Mouse (Mus musculus): ENCODE measurements at regions not wholly inside any gene's neighbourhood (a gene's known extent, or its start where the extent isn't known, plus 50 kb on each side); places are given as distances from the start of the nearest gene placed in this dataset.
"Not testable (repeated sequence)": the region's sequence is repeated elsewhere in the genome, so short reads cannot be mapped to it uniquely, and the experiment has no call there.

DNA sequence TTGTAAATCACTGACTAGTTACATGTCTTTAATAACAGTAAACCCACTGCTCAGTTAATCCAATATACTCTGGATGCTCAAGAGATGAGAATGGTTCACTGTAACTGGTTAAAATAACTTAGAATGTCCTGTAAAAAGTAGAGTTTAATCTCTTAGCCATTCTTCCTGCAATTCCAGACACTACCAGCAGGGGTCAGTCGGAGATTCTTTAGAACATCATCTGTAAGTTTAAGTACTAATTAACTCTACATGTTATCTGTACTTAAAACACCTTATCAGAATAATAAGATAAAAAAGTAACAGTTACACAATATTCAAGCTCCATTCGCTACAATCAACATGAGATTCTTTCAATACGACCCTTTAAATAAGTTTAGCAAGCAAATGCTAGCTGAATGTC is 58.7 kb upstream of the Olig3 start:
- Histone ChIP-seq H3K9ac (no peak overlapping the region), H3K4me3 (no peak overlapping the region), H3K27ac (no peak overlapping the region), H3K4me1 (replicated peaks) (no peaks in the 10 kb centered on the region), H3K4me2 (no peak overlapping the region), H3K9me3 (replicated peaks) (no peaks in the 10 kb centered on the region), H3K36me3 (no peaks in the 10 kb centered on the region), H3K27me3 (no peaks in the 10 kb centered on the region)
- WGBS, result 52% methylated on average over 3 of the region's 3 CpGs
- no peak for ATAC-seq (replicated peaks; ENCODE audit: insufficient number of reproducible peaks, insufficient read depth, low FRiP score, low read depth)

DNA sequence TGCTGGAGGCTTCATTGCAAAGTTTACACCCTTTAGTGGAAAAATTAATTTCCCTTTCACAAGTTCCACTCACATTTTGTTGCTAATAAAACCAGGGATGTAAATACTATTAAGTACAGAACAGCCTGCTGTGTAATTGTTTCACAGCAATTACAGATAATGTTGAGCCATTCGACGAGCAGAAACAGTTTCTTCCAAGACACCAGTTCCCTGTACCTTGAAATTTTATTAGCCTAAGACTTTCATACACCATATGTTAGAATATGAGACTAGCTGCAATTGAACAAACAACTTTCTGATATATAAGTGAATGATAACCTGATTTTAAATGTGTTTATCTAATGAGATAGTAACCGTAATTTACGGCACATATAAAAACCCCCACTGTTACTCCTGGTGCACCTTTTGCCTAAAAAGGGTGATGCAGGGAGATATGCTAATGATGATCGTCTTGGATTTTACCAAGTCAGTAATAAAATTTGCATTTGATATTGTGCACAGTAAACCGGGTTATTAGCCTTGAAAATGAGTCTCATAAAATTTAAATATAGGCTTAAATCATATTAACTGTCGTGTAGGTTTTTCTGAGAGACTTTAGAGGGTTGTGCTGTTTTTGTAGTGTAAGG is 60.8 kb upstream of the Olig3 start:
- Histone ChIP-seq H3K9ac (no peak overlapping the region), H3K4me3 (no peak overlapping the region), H3K36me3 (no peaks in the 10 kb centered on the region), H3K4me2 (no peak overlapping the region), H3K4me1 (replicated peaks) (no peaks in the 10 kb centered on the region), H3K27me3 (no peaks in the 10 kb centered on the region), H3K27ac (no peak overlapping the region), H3K9me3 (replicated peaks) (no peaks in the 10 kb centered on the region)
- 77% methylated on average over 7 of the region's 7 CpGs for WGBS
- ATAC-seq (replicated peaks; ENCODE audit: insufficient number of reproducible peaks, insufficient read depth, low FRiP score, low read depth), result no peak

- Histone ChIP-seq H3K9ac (no peak overlapping the region), H3K4me1 (replicated peaks) (no peaks in the 10 kb centered on the region), H3K27me3 (no peaks in the 10 kb centered on the region), H3K9me3 (replicated peaks) (no peaks in the 10 kb centered on the region), H3K4me3 (no peak overlapping the region), H3K27ac (no peak overlapping the region), H3K4me2 (no peak overlapping the region), H3K36me3 (no peaks in the 10 kb centered on the region)
- no peak for ATAC-seq (replicated peaks; ENCODE audit: insufficient number of reproducible peaks, insufficient read depth, low FRiP score, low read depth)
- WGBS, result 68% methylated on average over 5 of the region's 5 CpGs
These were observed 64.9 kb upstream of the Olig3 start for GRCm38 (mm10) chr10:19291474-19291873.

DNA sequence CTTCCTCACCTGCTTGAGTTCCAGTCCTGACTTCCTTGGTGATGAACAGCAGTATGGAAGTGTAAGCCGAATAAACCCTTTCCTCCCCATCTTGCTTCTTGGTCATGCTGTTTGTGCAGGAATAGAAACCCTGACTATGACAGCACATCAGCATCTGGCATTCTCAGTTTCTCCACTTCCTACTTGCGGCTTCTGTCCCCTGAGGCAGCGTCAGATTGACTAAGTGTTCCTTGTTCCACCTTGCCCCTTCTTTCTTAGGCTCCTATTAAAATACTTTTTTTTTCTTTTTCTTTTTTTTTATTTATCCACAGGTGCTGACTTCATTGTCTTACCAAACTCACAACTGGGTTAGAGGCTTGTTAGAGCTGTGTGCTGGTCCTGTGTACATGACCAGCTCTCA is 65.3 kb upstream of the Olig3 start:
- not testable (repeated sequence) for ATAC-seq (replicated peaks; ENCODE audit: insufficient number of reproducible peaks, insufficient read depth, low FRiP score, low read depth); H3K36me3 ChIP-seq; H3K9me3 ChIP-seq (replicated peaks); H3K4me3 ChIP-seq; H3K27ac ChIP-seq; H3K4me1 ChIP-seq (replicated peaks); H3K9ac ChIP-seq; H3K4me2 ChIP-seq; H3K27me3 ChIP-seq
- 74% methylated on average over 3 of the region's 3 CpGs for WGBS

- Histone ChIP-seq H3K36me3 (no peaks in the 10 kb centered on the region), H3K9ac (no peak overlapping the region), H3K4me1 (replicated peaks) (no peaks in the 10 kb centered on the region), H3K9me3 (replicated peaks) (no peaks in the 10 kb centered on the region), H3K4me3 (no peak overlapping the region), H3K27me3 (no peaks in the 10 kb centered on the region), H3K4me2 (no peak overlapping the region), H3K27ac (no peak overlapping the region)
- no peak for ATAC-seq (replicated peaks; ENCODE audit: insufficient number of reproducible peaks, insufficient read depth, low FRiP score, low read depth)
- 86% methylated on average over 3 of the region's 3 CpGs for WGBS
These were observed 74.2 kb upstream of the Olig3 start for GRCm38 (mm10) chr10:19282166-19282565.

DNA sequence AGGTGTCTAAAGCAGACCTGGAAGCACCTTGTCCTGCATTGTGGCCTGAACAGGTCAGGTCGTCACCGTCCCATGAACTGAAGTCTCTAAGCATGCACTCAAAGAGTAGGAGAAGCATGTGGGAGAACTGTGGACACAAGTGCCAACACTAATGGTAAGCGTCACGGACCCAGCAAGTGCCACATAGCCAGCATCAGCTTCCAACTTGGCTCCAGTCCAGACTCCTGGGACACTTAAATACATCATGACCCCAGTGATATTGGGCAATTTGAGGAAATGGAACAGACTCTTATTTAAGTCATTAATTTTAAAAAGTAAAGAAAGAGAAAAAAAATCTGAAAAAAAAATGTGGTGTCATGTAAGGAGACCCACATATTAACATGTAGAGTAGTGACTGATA is 75.3 kb upstream of the Olig3 start:
- Histone ChIP-seq H3K4me1 (replicated peaks) (no peaks in the 10 kb centered on the region), H3K27me3 (no peaks in the 10 kb centered on the region), H3K4me2 (no peak overlapping the region), H3K36me3 (no peaks in the 10 kb centered on the region), H3K4me3 (no peak overlapping the region), H3K9me3 (replicated peaks) (no peaks in the 10 kb centered on the region), H3K9ac (no peak overlapping the region), H3K27ac (no peak overlapping the region)
- no peak for ATAC-seq (replicated peaks; ENCODE audit: insufficient number of reproducible peaks, insufficient read depth, low FRiP score, low read depth)
- 61% methylated on average over 4 of the region's 4 CpGs for WGBS

DNA sequence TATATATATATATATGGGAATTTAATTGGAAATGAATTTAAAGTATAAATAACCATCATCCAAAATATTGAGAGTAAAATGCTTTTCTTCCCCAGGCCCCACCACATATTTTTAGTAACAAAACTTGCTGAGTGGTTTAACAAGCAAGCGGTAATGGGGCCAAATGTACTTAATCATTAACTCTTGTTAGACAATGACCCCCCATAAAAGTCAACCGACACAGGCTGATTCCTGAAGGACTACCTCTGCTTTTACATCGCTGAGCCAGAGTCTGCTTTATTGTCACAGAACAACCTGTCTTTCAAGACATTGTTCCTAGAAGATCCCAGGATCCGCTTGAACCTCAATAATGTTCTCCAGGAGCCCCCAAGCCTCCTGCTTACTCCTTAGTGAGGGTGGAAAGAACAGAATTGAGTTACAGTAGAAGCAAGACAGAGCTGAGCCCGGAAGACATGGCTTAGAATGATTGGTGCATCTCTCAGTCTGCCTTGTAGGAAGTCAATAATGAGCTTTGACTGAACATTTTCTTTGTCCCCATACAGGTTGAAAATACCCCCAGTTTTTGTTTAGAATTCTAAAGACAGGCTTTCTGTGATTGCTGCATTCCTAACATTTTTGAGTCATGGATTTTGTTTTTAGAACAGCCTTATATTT is 78.0 kb upstream of the Olig3 start:
- no peak overlapping the region for H3K4me2 ChIP-seq
- WGBS, result 71% methylated on average over 5 of the region's 5 CpGs
- no peak overlapping the region for H3K27ac ChIP-seq
- no peaks in the 10 kb centered on the region for H3K36me3 ChIP-seq
- no peaks in the 10 kb centered on the region for H3K27me3 ChIP-seq
- H3K4me3 ChIP-seq, result no peak overlapping the region
- H3K9me3 ChIP-seq (replicated peaks), result no peaks in the 10 kb centered on the region
- H3K4me1 ChIP-seq (replicated peaks), result no peaks in the 10 kb centered on the region
- no peak overlapping the region for H3K9ac ChIP-seq
- no peak for ATAC-seq (replicated peaks; ENCODE audit: insufficient number of reproducible peaks, insufficient read depth, low FRiP score, low read depth)

DNA sequence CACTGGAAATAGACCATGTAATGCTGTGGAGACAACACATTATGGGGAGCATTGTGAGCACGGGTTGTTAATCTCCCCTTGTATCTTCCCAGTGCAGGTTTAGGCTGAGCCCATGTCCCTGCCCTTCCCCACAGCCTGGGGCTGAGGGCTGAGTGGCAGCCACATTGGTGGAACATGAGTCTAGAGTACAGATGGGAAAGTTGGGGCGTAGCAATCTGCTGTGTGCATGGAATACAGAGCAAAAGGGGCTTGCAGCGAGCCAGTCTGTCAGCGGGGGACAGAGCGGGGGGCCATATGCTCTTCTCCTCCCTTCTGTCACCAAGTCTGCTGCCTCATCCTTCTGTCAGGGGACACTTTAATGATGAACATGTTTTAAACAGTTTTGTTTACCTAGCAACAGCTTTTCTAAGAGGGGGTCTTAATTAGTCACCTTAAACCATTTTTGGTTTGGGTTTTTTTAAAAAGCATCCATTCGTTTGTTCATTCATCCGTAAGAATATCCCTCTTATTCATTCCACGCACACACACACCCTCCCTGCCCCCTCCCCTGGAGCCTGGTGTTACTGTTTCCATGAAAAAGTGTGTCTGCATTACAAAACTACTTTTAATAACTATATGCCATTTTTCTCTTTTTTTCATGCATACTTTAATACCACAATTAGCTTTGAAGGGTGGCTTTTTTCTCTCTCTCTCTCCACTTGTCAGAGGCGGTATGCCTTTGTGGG is 79.1 kb upstream of the Olig3 start:
- Histone ChIP-seq H3K4me3 (no peak overlapping the region), H3K27me3 (no peaks in the 10 kb centered on the region), H3K9ac (no peak overlapping the region), H3K27ac (no peak overlapping the region), H3K4me2 (no peak overlapping the region), H3K36me3 (no peaks in the 10 kb centered on the region), H3K4me1 (replicated peaks) (no peaks in the 10 kb centered on the region), H3K9me3 (replicated peaks) (no peaks in the 10 kb centered on the region)
- 82% methylated on average over 9 of the region's 9 CpGs for WGBS
- ATAC-seq (replicated peaks; ENCODE audit: insufficient number of reproducible peaks, insufficient read depth, low FRiP score, low read depth), result no peak

- Histone ChIP-seq H3K9me3 (replicated peaks) (no peaks in the 10 kb centered on the region), H3K36me3 (no peaks in the 10 kb centered on the region), H3K9ac (no peak overlapping the region), H3K4me2 (no peak overlapping the region), H3K4me3 (no peak overlapping the region), H3K27ac (no peak overlapping the region), H3K4me1 (replicated peaks) (no peaks in the 10 kb centered on the region), H3K27me3 (no peaks in the 10 kb centered on the region)
- no peak for ATAC-seq (replicated peaks; ENCODE audit: insufficient number of reproducible peaks, insufficient read depth, low FRiP score, low read depth)
- WGBS, result 84% methylated on average over 4 of the region's 4 CpGs
These were observed 81.3 kb upstream of the Olig3 start for GRCm38 (mm10) chr10:19274985-19275384.

GRCm38 (mm10) chr10:19269418-19269817 is 86.9 kb upstream of the Olig3 start:
- Histone ChIP-seq H3K4me1 (replicated peaks) (no peaks in the 10 kb centered on the region), H3K36me3 (no peaks in the 10 kb centered on the region), H3K4me3 (no peak overlapping the region), H3K9ac (no peak overlapping the region), H3K27ac (no peak overlapping the region), H3K27me3 (no peaks in the 10 kb centered on the region), H3K4me2 (no peak overlapping the region), H3K9me3 (replicated peaks) (no peaks in the 10 kb centered on the region)
- 69% methylated on average over 1 of the region's 1 CpGs for WGBS
- no peak for ATAC-seq (replicated peaks; ENCODE audit: insufficient number of reproducible peaks, insufficient read depth, low FRiP score, low read depth)

DNA sequence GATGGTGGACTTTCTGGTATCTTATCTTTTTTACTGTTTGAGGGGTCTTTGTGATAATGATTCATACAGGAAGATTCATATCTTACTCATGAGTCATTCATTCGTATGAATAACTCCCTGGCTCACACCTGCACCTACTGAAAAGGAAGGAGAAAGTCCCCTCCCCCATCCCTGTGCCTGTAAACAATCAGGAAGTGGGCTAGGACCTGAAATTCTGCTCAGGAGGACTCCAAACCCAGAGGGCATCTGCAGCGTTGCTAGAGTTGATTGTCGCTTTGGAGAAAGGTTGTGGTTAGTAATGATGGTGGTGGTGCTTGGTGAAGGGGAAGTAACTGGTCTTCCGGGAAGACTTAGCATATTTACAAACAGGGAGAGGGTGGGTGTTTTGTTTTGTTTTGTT is 88.3 kb upstream of the Olig3 start:
- no peaks in the 10 kb centered on the region for H3K4me1 ChIP-seq (replicated peaks)
- H3K9ac ChIP-seq, result no peak overlapping the region
- H3K9me3 ChIP-seq (replicated peaks), result no peaks in the 10 kb centered on the region
- no peaks in the 10 kb centered on the region for H3K27me3 ChIP-seq
- 66% methylated on average over 4 of the region's 4 CpGs for WGBS
- no peaks in the 10 kb centered on the region for H3K36me3 ChIP-seq
- H3K4me3 ChIP-seq, result no peak overlapping the region
- no peak for ATAC-seq (replicated peaks; ENCODE audit: insufficient number of reproducible peaks, insufficient read depth, low FRiP score, low read depth)
- H3K4me2 ChIP-seq, result no peak overlapping the region
- H3K27ac ChIP-seq, result no peak overlapping the region

Data from heart, embryonic 15.5 days (tissue).